Comparison of ENCODE assay signal across 18 mouse cellular contexts in genomic region chr14:87754744-87755143, GRCm38 (mm10).
DNase-seq lines count a peak whose midpoint lies in the region; ATAC-seq and TF ChIP-seq lines count a peak whose summit lies in the region.
"Had no signal": no experiment of that assay in that cellular context is flagged by ENCODE, and none has a peak within 500 bp of the region (broad histone marks: within the 10 kb centered on the region; RNA-seq: fewer than 3 reads in every experiment).

No protein-coding gene starts in this region.

- no peak overlapping the region for H3K4me2 ChIP-seq in forebrain, embryonic 15.5 days (replicated peaks)
- no peak overlapping the region for H3K4me2 ChIP-seq in forebrain, embryonic 11.5 days (ENCODE audit: low read depth, low read length, severe bottlenecking)
- H3K4me2 ChIP-seq in midbrain, embryonic 14.5 days (ENCODE audit: low read length), result no peak overlapping the region
- H3K4me2 ChIP-seq: liver, embryonic 13.5 days; neural tube, embryonic 12.5 days had no signal

- no peak for TF ChIP-seq CTCF in brain, embryonic 14.5 days (IDR thresholded peaks at IDR 0.05; ENCODE audit: borderline replicate concordance, extremely low read depth, insufficient read depth, insufficient read length)

- H3K4me3 ChIP-seq in forebrain, embryonic 15.5 days, result no peak overlapping the region
- no peak overlapping the region for H3K4me3 ChIP-seq in forebrain, embryonic 11.5 days (ENCODE audit: low read depth, low read length)
- no peak overlapping the region for H3K4me3 ChIP-seq in midbrain, embryonic 14.5 days (replicated peaks; ENCODE audit: low read depth, low read length)
- H3K4me3 ChIP-seq: gastrocnemius, adult 2 months; limb, embryonic 10.5 days; liver, embryonic 13.5 days; neural tube, embryonic 12.5 days had no signal

- TF ChIP-seq POLR2A in brain, embryonic 14.5 days (IDR thresholded peaks at IDR 0.05; ENCODE audit: borderline replicate concordance, extremely low read depth, insufficient read depth, insufficient read length, poor library complexity, severe bottlenecking), result no peak

- WGBS in forebrain, embryonic 15.5 days, result 50% methylated on average over 4 of the region's 4 CpGs
- 68% methylated on average over 4 of the region's 4 CpGs for WGBS in forebrain, embryonic 11.5 days
- 41% methylated on average over 4 of the region's 4 CpGs for WGBS in midbrain, embryonic 14.5 days

- no peak overlapping the region for H3K9ac ChIP-seq in forebrain, embryonic 15.5 days (replicated peaks)
- no peak overlapping the region for H3K9ac ChIP-seq in forebrain, embryonic 11.5 days (ENCODE audit: low read length)
- H3K9ac ChIP-seq in midbrain, embryonic 14.5 days (replicated peaks; ENCODE audit: low read length), result no peak overlapping the region
- H3K9ac ChIP-seq: liver, embryonic 13.5 days; neural tube, embryonic 12.5 days had no signal

- no peak overlapping the region for H3K27ac ChIP-seq in forebrain, embryonic 15.5 days (replicated peaks)
- H3K27ac ChIP-seq in forebrain, embryonic 11.5 days (ENCODE audit: low read depth, low read length), result no peak overlapping the region
- H3K27ac ChIP-seq in midbrain, embryonic 14.5 days (replicated peaks; ENCODE audit: low read depth, low read length), result no peak overlapping the region
- H3K27ac ChIP-seq: gastrocnemius, adult 2 months; limb, embryonic 10.5 days; liver, embryonic 13.5 days; neural tube, embryonic 12.5 days had no signal

- no peaks in the 10 kb centered on the region for H3K36me3 ChIP-seq in forebrain, embryonic 15.5 days
- H3K36me3 ChIP-seq in forebrain, embryonic 11.5 days (ENCODE audit: control insufficient read depth, insufficient read depth, low read length), result no peaks in the 10 kb centered on the region
- H3K36me3 ChIP-seq in midbrain, embryonic 14.5 days (ENCODE audit: control insufficient read depth, insufficient read depth, low read length), result no peaks in the 10 kb centered on the region
- H3K36me3 ChIP-seq: limb, embryonic 10.5 days; liver, embryonic 13.5 days; neural tube, embryonic 12.5 days had no signal

- DNase-seq in forebrain, embryonic 11.5 days (ENCODE audit: low spot score), result no peak
- peak; percentile 3 for DNase-seq in layer of hippocampus, adult 9-11 months
- DNase-seq in layer of hippocampus, postnatal 14 days (ENCODE audit: low spot score in 2 of 2), result no peak
- peak; percentile 76 for DNase-seq in brain, embryonic 14.5 days (ENCODE audit: low read depth)
- peak; percentile 69 for DNase-seq in midbrain, embryonic 14.5 days
- DNase-seq in adrenal gland, adult 18-20 months (ENCODE audit: low spot score in 2 of 2), result no peak
- DNase-seq: adrenal gland, postnatal 10 days; cerebellum, postnatal 25 days; gastrocnemius, adult 2 months; heart, adult 18-20 months; kidney, adult 18-20 months; kidney, postnatal 14 days; liver, embryonic 13.5 days; right cerebral cortex, postnatal 4 days had no signal

- no peaks in the 10 kb centered on the region for H3K9me3 ChIP-seq in forebrain, embryonic 15.5 days
- H3K9me3 ChIP-seq in forebrain, embryonic 11.5 days (ENCODE audit: control insufficient read depth, low read length), result no peaks in the 10 kb centered on the region
- H3K9me3 ChIP-seq in midbrain, embryonic 14.5 days (ENCODE audit: control insufficient read depth, low read length), result no peaks in the 10 kb centered on the region
- H3K9me3 ChIP-seq: limb, embryonic 10.5 days; liver, embryonic 13.5 days; neural tube, embryonic 12.5 days had no signal

- H3K27me3 ChIP-seq in forebrain, embryonic 15.5 days, result no peaks in the 10 kb centered on the region
- no peaks in the 10 kb centered on the region for H3K27me3 ChIP-seq in forebrain, embryonic 11.5 days (ENCODE audit: control insufficient read depth, insufficient read depth, low read length)
- no peaks in the 10 kb centered on the region for H3K27me3 ChIP-seq in midbrain, embryonic 14.5 days (ENCODE audit: control insufficient read depth, insufficient read depth, low read length)
- H3K27me3 ChIP-seq: liver, embryonic 13.5 days; neural tube, embryonic 12.5 days had no signal

- 0 out of 2 replicates have a peak, but pooled peaks cover 4% of the 10 kb centered on the region for H3K4me1 ChIP-seq in forebrain, embryonic 15.5 days
- H3K4me1 ChIP-seq in forebrain, embryonic 11.5 days (replicated peaks; ENCODE audit: control insufficient read depth, insufficient read depth, low read length), result no peaks in the 10 kb centered on the region
- no peaks in the 10 kb centered on the region for H3K4me1 ChIP-seq in midbrain, embryonic 14.5 days (ENCODE audit: control insufficient read depth, insufficient read depth, low read length)
- H3K4me1 ChIP-seq: limb, embryonic 10.5 days; liver, embryonic 13.5 days; neural tube, embryonic 12.5 days had no signal

- 0 out of 2 replicates have a peak, but pooled peaks have one; percentile 25 for ATAC-seq in forebrain, embryonic 15.5 days (replicated peaks)
- ATAC-seq in forebrain, embryonic 11.5 days (replicated peaks; ENCODE audit: low FRiP score), result no peak
- peak; percentile 53; the same call in 1 of the 2 replicates for ATAC-seq in midbrain, embryonic 14.5 days (ENCODE audit: low FRiP score, low TSS enrichment)
- ATAC-seq: lung, postnatal 0 days had no signal

Comparison
In these comparisons a context has a peak if more than half of its experiments do, and no peak if none do; other contexts are left out.
1. DNase-seq: peak in layer of hippocampus, adult 9-11 months (single experiment), brain, embryonic 14.5 days (single experiment) and midbrain, embryonic 14.5 days (single experiment); none in forebrain, embryonic 11.5 days (single experiment), layer of hippocampus, postnatal 14 days (0 of 2) and adrenal gland, adult 18-20 months (0 of 2).